Mouse (Mus musculus) Patski (cell line): ENCODE data around the gene Spindoc. TPM values are rescaled to one million over a fixed set of nuclear protein-coding genes. Genes with fewer than 3 reads are reported as not detected.
"Not testable (repeated sequence)": the region's sequence is repeated elsewhere in the genome, so short reads cannot be mapped to it uniquely, and the experiment has no call there.

ENCODE experiments used
- ATAC-seq: fragments of 100-300 bp; one replicate; pipeline ENCODE4 v1.8.0; 2021
- CTCF ChIA-PET: fragments of 350-600 bp; sonication (Branson Sonifier 250); formaldehyde crosslinking; loops from one replicate; lab custom pipeline; 2022; ENCODE audit warnings: inconsistent platforms; lab: Charles Lee
- POLR2A ChIA-PET: fragments of 350-600 bp; sonication (Branson Sonifier 250); formaldehyde crosslinking; loops from one replicate; lab custom pipeline; 2022; ENCODE audit warnings: antibody characterized with exemption, inconsistent platforms; lab: Charles Lee
- DNase-seq: peaks from one replicate; pipeline ENCODE4 v3.0.0-alpha.2; 2011; ENCODE audit warnings: low read depth, low spot score
- H3K27me3 ChIP-seq: fragments of 371-371 bp; one replicate; pipeline ENCODE4 v1.5.1; 2021
- CTCF ChIP-seq: fragments of 100-300 bp; IDR thresholded peaks from one replicate; pipeline ENCODE4 v1.5.1; 2021
- in situ Hi-C: fragments of 300-500 bp; cut with MboI; formaldehyde crosslinking; loops from 3 replicates; pipeline ENCODE4 v1.11.1; 2018; ENCODE audit warnings: low pct_unique_long_range_greater_than_20kb, mixed read lengths
- polyA plus RNA-seq: library from polyadenylated mRNA; unstranded; gene quantifications from one replicate; pipeline ENCODE4 v1.2.3, GENCODE M21; 2021

The Spindoc gene
- polyA plus RNA-seq, 1 experiment from 2014 or later, result 32.7 TPM

DNA sequence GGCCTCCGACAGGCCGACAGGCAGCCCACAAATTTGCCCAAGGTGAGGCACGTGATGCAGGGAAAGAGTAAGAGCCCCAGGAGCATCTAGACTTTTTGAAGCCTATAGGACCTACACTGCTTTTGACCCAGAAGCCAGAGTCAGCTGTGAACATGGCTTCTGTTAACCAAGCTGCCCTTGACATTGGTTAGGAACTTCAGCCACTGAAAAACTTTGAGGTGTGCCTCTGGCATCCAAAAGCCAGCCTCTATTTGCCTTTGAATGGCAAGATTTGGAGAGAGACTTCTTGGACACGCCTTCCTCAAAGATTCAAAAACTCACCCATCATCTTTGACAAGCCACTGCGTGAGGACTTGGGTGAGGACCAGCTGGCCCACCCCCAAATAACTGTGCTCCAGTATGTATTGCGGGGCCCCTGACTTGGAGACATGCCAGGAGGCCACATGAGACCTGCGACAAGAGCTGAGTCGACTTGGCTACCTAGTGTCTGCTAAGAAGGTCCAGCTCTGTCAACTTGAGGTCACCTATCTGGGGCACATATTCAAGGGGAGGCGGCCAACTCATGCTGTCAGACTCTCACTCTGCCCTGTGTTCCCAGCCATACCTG is 21.9 kb upstream of the Spindoc start:
- CTCF ChIA-PET, result interaction anchor here (0.7 to 0.8 kb wide), 2 partner anchors 20 to 126 kb away, joined by 3 read pairs; no protein-coding TSS in a partner anchor
- TF ChIP-seq CTCF, result no peak
- no peaks in the 10 kb centered on the region for H3K27me3 ChIP-seq
- in situ Hi-C loops, result no loop called here
- ATAC-seq (no peak), DNase-seq (no peak)
- POLR2A ChIA-PET, result no interaction called here

DNA sequence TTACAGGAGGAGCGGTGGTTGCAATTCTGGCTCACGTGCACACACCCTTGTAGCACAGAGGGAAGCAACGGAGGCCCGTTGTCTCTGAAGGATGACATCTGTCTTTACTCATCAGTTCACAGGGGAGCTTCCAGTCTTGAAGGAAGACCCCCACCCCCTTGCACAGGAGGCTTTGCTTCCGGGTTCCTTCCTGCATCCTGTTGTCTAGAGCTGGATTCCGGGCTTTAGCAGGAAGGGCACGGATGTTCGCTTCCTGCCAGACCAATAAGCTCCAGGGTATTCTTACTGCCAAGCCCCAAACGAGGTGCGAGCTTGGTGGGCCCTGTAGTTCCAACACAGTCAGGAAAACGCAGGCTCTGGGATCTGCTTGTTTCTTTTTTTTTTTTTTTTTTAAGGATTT is 17.8 kb upstream of the Spindoc start:
- ATAC-seq (no peak), DNase-seq (no peak)
- TF ChIP-seq CTCF, result no peak

DNA sequence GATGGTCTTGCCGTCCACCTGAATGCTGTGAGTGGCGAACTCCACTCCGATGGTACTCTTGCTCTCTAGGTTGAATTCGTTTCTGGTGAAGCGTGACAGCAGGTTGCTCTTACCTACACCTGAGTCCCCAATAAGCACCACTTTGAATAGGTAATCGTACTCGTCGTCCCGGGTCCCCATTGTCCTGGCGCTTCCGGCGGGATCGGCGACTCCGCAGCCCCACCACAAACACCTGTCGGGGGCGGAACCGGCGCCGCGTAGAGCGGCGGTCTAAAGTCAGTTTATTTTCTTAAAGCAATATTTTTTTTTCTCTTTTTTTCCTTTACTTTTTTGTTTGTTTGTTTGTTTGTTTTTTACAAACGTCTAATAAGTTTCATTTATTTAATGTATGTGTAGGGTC is 16.1 kb upstream of the Spindoc start:
- DNase-seq, POLR2A ChIA-PET, in situ Hi-C loops, ATAC-seq, CTCF ChIA-PET, H3K27me3 ChIP-seq: not testable (repeated sequence)

More for the DNA sequence above, 17.8 kb upstream of the Spindoc start:
- ChIA-PET CTCF (no interaction called here), POLR2A (interaction anchor here (0.5 kb wide), 1 partner anchor 17 kb away, joined by 4 read pairs; no protein-coding TSS in a partner anchor)
- H3K27me3 ChIP-seq, result no peaks in the 10 kb centered on the region
- in situ Hi-C loops, result no loop called here

DNA sequence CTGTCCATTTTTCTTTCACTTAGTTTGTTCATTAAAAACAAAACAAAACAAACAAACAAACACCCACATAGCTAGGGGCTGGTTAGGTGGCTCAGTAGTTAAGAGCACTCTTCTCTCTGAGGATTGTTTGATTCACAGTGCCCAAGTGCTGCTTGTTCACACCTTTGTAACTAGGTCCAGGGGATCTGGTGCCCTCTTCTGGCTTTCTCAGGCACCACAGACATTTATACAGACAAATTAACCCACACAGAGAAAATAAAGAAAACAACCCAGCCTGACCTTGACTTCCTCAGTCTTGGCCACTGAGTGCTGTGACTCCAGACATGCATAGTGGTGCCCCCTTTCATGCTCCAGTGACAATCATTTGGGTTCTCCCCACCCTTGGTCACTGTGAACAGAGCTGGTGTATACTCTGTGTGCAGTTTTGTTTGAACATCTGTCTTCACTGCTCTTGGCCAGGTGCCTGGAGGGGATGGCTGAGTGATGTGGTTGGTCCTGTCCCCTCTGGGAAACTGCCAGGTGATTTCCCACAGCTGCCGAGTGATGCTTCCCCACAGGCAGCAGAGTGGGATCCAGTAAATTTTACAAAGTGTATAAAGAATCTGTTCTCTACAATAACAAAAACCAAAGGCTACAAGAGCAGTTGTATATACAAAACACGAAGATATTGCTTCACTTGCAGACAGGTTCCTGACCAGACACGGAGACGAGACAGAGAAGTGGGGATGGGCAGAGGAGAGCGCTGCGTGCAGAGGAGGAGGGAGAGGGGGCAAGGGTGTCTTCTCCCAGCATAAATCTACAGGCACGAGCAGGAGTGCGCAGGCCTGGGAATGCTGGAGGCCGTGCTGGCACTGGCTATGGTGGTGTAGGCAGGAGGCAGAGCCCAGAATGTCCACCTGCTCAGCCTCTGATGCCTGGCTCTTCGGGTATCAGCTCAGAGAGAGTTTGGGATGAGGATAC is 14.4 kb upstream of the Spindoc start:
- CTCF ChIA-PET, result interaction anchor here (0.7 to 0.9 kb wide), 2 partner anchors 20 to 32 kb away, joined by 3 read pairs; no protein-coding TSS in a partner anchor
- in situ Hi-C loops, ATAC-seq, POLR2A ChIA-PET, DNase-seq, H3K27me3 ChIP-seq: not testable (repeated sequence)

DNA sequence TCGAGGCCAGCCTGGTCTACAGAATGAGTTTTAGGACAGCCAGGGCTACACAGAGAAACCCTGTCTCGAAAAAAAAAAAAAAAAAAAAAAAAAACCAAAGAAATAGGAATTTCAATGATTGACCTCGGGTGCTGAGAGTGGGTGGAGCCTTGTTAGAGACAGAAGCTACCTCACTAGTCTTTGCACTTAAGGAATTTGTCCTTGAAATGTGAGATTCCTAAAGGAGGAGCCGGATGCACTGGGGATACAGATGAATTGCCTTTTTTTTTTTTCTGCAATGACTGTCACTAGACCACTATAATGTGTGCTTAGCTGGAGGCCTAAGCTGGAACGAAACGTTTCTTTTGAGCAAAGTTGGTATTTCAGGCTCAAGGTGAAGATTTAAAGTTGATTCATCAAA is 5.7 kb upstream of the Spindoc start:
- ChIA-PET POLR2A (interaction anchor here (0.7 kb wide), 1 partner anchor 156 kb away, joined by 3 read pairs; no protein-coding TSS in a partner anchor), CTCF (no interaction called here)
- in situ Hi-C loops, result no loop called here
- DNase-seq (no peak), ATAC-seq (no peak)
- no peaks in the 10 kb centered on the region for H3K27me3 ChIP-seq
- no peak for TF ChIP-seq CTCF

DNA sequence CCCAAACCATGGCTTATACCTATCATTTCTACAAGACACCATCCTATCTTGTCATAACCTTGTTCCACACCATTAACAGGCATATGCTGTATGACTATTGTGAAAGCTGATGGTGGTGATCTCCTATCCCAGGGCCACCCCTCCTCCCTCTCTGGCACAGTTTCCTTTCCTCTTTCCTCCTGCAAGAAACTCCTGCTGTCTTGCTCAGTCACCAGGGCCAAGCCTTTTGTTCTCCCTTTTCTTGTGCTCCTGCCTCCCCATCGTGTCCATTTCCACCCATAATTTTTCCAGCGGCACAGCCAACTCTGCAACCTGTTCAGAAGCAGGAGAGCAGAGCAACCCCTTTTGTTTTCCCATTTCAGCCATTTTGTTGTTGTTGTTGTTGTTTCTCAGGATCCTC is 3.2 kb upstream of the Spindoc start:
- no peak for DNase-seq
- no peak for TF ChIP-seq CTCF
- in situ Hi-C loops, result no loop called here
- no peak for ATAC-seq
- ChIA-PET POLR2A (no interaction called here), CTCF (interaction anchor here (1.2 kb wide), 1 partner anchor 10 kb away, joined by 3 read pairs; no protein-coding TSS in a partner anchor)
- H3K27me3 ChIP-seq, result no peaks in the 10 kb centered on the region

DNA sequence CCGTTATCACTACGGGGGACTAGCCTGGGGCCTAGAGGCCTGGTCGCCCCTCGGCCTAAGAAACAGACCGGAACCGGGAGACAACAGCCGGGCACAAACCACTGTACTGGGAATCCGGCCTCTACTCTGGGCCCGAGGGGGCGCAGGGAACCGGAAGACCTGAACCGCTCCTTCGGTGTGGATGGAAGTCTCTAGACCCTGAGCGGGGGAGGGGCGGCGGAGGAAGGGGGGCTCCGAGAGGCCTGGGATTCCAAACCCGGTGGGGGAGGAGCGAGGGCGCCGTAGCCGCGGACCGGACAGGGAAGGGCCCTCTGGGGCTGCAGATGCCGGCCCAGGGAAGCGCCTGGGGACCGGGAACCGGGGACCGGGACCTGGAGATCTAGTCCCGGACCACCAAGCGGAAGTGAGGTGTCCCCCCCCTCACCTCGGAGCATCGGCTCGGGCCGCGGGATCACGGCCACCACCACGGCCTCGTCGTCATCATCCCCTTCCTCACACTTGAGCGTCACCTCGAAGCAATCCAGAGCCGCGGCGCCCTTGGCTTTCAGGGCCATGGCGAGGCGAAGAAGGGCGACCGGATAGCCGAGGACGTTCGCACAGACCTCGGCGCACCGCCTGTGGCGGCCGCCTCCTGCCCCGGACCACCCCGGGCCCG is 419 bp downstream of the Spindoc start:
- DNase-seq (no peak), ATAC-seq (peak; percentile 49)
- no peak for TF ChIP-seq CTCF
- POLR2A ChIA-PET, result interaction anchor here (1.2 kb wide), 1 partner anchor 35 kb away, joined by 4 read pairs; the partner anchor contains the start of gene 2700081O15Rik
- CTCF ChIA-PET, result interaction anchor here (1.2 kb wide), 1 partner anchor 118 kb away, joined by 3 read pairs; no protein-coding TSS in a partner anchor
- in situ Hi-C loops, result no loop called here
- H3K27me3 ChIP-seq, result no peaks in the 10 kb centered on the region

DNA sequence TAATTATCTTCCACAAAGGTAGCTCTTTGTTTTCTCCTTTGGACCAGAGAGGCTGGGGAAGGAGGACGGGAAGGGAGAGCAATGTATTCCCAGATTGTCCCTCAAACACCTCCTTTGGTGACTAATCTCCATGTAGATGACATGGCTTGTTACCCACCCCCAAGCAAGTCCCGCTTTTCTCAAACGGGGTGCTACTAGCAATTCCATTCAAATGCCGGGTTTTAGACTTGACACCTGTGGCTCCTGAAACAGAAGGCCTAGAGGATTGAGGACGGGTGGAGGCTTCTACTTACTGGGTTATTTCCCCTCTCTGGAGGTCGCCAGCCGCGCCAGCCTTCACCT is 917 bp downstream of the Spindoc start:
- TF ChIP-seq CTCF, result no peak
- ATAC-seq (no peak), DNase-seq (no peak)
- ChIA-PET POLR2A (interaction anchor here (1.2 kb wide), 1 partner anchor 36 kb away, joined by 4 read pairs; the partner anchor contains the start of gene 2700081O15Rik), CTCF (interaction anchor here (1.2 to 1.8 kb wide), 4 partner anchors 10 to 236 kb away, joined by 3 to 5 read pairs (median 3); no protein-coding TSS in a partner anchor)
- in situ Hi-C loops, result no loop called here
- no peaks in the 10 kb centered on the region for H3K27me3 ChIP-seq

DNA sequence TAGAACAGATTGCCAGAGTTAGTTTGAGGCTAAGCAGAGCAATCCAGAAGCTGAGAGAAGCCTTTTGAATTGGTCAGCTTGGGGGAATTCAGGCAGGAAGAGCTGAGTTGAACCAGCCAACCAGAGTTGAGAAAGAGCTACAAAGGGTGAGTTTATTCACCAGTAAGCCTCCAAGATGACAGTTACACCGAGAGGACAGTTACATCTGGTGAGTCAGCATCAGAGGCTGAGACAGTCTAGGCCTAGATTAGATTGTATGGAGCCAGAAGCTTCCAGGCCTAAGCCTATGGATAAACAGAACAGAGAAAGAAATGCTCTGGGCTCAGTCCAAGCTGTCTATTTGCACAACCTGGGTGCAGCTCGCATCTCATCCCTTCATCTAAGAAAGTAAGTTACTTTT is 5.2 kb downstream of the Spindoc start:
- no peak for DNase-seq
- POLR2A ChIA-PET, result no interaction called here
- in situ Hi-C loops, result no loop called here
- no peak for TF ChIP-seq CTCF
- H3K27me3 ChIP-seq, result no peaks in the 10 kb centered on the region
- ATAC-seq, result no peak
- CTCF ChIA-PET, result interaction anchor here (0.8 kb wide), 1 partner anchor 118 kb away, joined by 3 read pairs; no protein-coding TSS in a partner anchor

DNA sequence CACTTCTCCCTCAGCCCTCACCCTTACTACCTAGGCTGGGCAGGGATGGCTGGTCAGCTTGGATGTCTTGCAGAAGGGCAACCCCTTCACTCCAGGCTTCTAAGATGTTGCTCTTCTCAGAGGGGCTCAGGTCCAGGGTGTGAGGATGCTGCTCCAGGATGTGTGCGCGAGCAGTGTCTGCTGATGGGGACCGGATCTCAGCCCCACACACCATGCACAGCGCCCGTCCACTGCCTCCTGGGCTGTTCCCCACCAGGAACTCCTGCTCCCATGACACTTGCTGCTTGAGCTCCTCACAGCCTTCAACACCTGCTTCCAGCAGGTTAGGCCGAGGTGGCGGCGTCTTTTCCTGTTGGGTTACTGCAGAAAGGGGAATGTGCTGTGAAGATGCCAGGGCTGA is 8.3 kb downstream of the Spindoc start:
- DNase-seq (no peak), ATAC-seq (no peak)
- in situ Hi-C loops, result no loop called here
- CTCF ChIA-PET, result interaction anchor here (0.9 to 1.8 kb wide), 4 partner anchors 10 to 42 kb away, joined by 3 to 5 read pairs (median 4); no protein-coding TSS in a partner anchor
- POLR2A ChIA-PET, result no interaction called here
- H3K27me3 ChIP-seq, result no peaks in the 10 kb centered on the region
- no peak for TF ChIP-seq CTCF

DNA sequence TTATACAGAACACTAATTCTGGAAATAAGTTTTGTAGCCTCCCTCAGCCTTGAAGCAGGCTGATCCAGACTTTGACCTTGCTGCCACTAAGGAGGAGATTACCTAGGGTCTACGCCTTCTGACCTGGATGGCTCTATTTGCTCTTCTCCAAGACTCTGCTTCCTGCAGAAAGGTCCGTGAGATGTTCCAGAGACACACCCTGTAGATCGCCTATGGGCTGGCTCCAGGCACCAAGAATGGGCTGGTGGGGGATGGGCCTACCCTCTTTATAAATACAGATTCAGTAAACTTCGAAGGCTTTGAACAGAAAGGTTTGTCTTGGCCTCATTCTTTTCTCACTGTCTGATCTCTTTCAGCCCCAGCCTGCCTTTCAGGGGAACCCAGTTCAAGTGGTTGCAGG is 13.3 kb downstream of the Spindoc start:
- H3K27me3 ChIP-seq, POLR2A ChIA-PET, DNase-seq, ATAC-seq, in situ Hi-C loops: not testable (repeated sequence)
- CTCF ChIA-PET, result interaction anchor here (1.3 to 1.4 kb wide), 2 partner anchors 20 to 105 kb away, joined by 3 read pairs; no protein-coding TSS in a partner anchor
